Mouse (Mus musculus) embryonic facial prominence, embryonic 13.5 days (tissue): ENCODE data around the gene Dlg3. TPM values are rescaled to one million over a fixed set of nuclear protein-coding genes. Genes with fewer than 3 reads are reported as not detected.
A peak's percentile ranks its signal among the peaks of the same experiment; 100 is the strongest.

ENCODE experiments used
- ATAC-seq: fragments of 200-750 bp; cut with Nextera tagmentation; 2 replicates; pipeline ENCODE4 v1.8.0; 2017; ENCODE audit warnings: low read depth; ENCODE audit not compliant: insufficient number of reproducible peaks, insufficient read depth, low FRiP score, low TSS enrichment
- H3K27ac ChIP-seq: fragments of 300-500 bp; sonication (generic); 2 replicates; pipeline ENCODE4 v1.5.1; 2015; ENCODE audit warnings: moderate library complexity, mild to moderate bottlenecking, inconsistent platforms
- H3K27me3 ChIP-seq: fragments of 300-500 bp; sonication (generic); 2 replicates; pipeline ENCODE4 v1.6.1; 2015; ENCODE audit warnings: mild to moderate bottlenecking, inconsistent platforms
- H3K36me3 ChIP-seq: fragments of 300-500 bp; sonication (generic); 2 replicates; pipeline ENCODE4 v1.6.1; 2015; ENCODE audit warnings: mild to moderate bottlenecking, inconsistent platforms
- H3K4me1 ChIP-seq: fragments of 300-500 bp; sonication (generic); 2 replicates; pipeline ENCODE4 v1.6.1; 2015; ENCODE audit warnings: inconsistent platforms
- H3K4me2 ChIP-seq: fragments of 300-500 bp; sonication (generic); 2 replicates; pipeline ENCODE4 v1.6.1; 2015; ENCODE audit warnings: moderate library complexity, mild to moderate bottlenecking, inconsistent platforms
- H3K4me3 ChIP-seq: fragments of 300-500 bp; sonication (generic); 2 replicates; pipeline ENCODE4 v1.5.1; 2015; ENCODE audit warnings: mild to moderate bottlenecking, inconsistent platforms
- H3K9ac ChIP-seq: fragments of 300-500 bp; sonication (generic); 2 replicates; pipeline ENCODE4 v1.6.1; 2015; ENCODE audit warnings: mild to moderate bottlenecking, inconsistent platforms
- H3K9me3 ChIP-seq: fragments of 300-500 bp; sonication (generic); 2 replicates; pipeline ENCODE4 v1.6.1; 2016; ENCODE audit warnings: inconsistent platforms
- WGBS: fragments of 180-500 bp; shearing (Covaris S2); methylation state at CpG from one replicate; pipeline ENCODE4 v1.1.7; 2015; ENCODE audit warnings: mixed read lengths; 5-methylcytosine and 5-hydroxymethylcytosine counted together
- polyA plus RNA-seq: library from polyadenylated mRNA; unstranded; fragments of >200 nt; fragmentation: Nextera tagmentation; extraction: Ambion mirVana; gene quantifications from 2 replicates; pipeline ENCODE4 v1.2.1, GENCODE M21; 2015

Dlg3 gene
- 6.7 and 9.4 TPM in 2 replicates for polyA plus RNA-seq

DNA sequence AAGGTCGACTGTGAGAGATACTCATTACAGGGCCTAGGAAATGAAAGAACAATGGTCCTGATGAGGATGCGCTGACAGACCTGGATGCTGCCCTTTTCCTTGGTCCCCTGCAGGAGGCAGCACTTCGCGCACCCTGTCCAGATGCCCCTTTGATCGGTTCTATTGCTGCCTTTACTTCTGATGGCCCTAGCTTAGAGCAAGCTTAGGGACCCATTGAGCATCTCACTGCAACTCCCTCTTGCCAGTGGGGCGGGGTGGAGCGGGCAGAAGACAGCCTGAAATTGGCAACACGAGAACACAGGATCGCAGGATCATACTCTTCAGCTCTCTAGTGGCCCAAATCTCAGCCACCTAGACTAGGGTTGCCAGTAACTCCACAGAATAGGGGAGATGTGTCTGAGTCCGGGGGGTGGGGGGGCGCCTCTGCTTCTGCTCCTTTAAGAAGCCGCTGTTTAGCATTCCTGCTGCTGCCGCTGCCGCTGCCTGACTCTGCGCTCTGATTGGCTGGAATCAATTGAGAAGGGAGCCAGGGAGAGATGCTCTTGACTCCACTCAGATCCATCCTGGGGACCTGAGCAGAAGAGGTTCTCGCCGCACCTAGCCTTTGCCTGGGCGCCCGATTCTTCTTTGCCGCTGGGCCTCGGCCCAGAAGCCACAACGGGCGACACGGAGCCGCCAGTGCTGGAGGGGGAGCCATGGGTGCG lies at the start of gene Dlg3:
Gene Dlg3, plus strand, starts transcription at position 542 of the 704 bp plus-strand sequence.
- Histone ChIP-seq H3K27me3 (peaks cover 20% of the 10 kb centered on the region), H3K4me3 (peak within 1 kb of the TSS; percentile 50), H3K9me3 (no peaks in the 10 kb centered on the region), H3K27ac (no peak within 1 kb of the TSS), H3K4me2 (peak within 1 kb of the TSS; percentile 82), H3K4me1 (peaks cover 6% of the 10 kb centered on the region), H3K36me3 (no peaks in the 10 kb centered on the region), H3K9ac (peak within 1 kb of the TSS; percentile 58)
- WGBS, result 20% methylated on average over 26 of the region's 26 CpGs
- ATAC-seq, result no peak

DNA sequence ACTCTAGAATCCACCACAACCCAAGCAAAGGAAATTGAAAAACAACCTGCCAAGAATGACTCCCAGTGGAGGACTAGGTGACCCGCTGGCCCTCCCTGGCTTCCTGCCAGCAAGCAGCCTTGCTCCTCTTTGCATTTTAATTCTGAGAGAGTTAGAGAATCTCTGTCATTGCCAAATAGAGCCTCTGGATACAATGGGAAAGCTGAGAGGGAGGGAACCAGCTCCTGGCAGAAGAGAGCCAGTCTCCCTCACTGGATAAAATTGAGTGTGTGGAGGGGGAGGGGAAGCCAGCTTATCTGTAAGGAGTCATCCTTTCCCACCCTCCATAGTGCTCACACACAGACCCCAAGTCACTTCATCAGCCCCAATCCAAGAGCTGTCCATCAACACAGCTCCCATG lies 38.6 kb upstream of the Dlg3 start:
- Histone ChIP-seq H3K9me3 (no peaks in the 10 kb centered on the region), H3K27ac (no peak overlapping the region), H3K36me3 (0 out of 2 replicates have a peak, but pooled peaks cover 9% of the 10 kb centered on the region), H3K27me3 (peaks cover 58% of the 10 kb centered on the region), H3K9ac (no peak overlapping the region), H3K4me3 (no peak overlapping the region), H3K4me1 (peaks cover 10% of the 10 kb centered on the region; the same call in 1 of the 2 replicates), H3K4me2 (no peak overlapping the region)
- 52% methylated on average over 1 of the region's 1 CpGs for WGBS
- no peak for ATAC-seq

DNA sequence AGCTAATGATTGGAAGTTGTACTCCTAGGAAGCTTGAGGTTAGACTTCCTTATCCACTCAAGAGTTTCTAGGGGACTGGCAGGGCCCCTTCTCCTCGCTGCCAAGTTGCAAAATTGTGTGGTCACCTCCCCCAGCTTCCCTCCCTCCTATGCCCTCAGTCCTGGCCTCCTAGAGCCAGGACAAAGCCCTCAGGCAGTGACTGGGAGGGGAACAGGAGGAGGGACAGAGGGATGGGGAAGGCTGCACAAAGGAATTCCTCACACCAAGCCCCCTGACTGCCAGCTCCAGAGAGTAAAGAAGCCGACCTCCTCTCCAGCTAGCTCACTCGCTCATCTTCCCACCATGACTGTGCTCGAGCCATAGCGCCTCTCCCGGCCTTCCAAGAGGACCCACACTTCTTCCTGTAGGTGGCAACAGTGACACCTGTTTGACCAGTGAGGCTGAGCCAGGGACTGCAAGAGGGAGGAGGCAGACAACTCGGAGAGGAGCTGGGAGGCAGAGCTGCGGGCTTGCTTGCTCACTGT lies 37.8 kb upstream of the Dlg3 start, which contains the start of gene Gdpd2:
Gene Gdpd2, plus strand, starts transcription at position 209 of the 524 bp plus-strand sequence.
- H3K9me3 ChIP-seq, result no peaks in the 10 kb centered on the region
- H3K27me3 ChIP-seq, result peaks cover 55% of the 10 kb centered on the region
- no peak within 1 kb of the TSS for H3K27ac ChIP-seq
- peak within 1 kb of the TSS; percentile 53 for H3K4me2 ChIP-seq
- peaks cover 10% of the 10 kb centered on the region; the same call in 1 of the 2 replicates for H3K4me1 ChIP-seq
- 12% methylated on average over 8 of the region's 8 CpGs for WGBS
- H3K4me3 ChIP-seq, result peak within 1 kb of the TSS; percentile 17
- H3K36me3 ChIP-seq, result 0 out of 2 replicates have a peak, but pooled peaks cover 6% of the 10 kb centered on the region
- H3K9ac ChIP-seq, result peak within 1 kb of the TSS; percentile 21; the same call in 1 of the 2 replicates
- 0 out of 2 replicates have a peak, but pooled peaks have one; percentile 26 for ATAC-seq

- H3K27ac ChIP-seq, result no peak overlapping the region
- peak overlapping the region; percentile 21; the same call in 1 of the 2 replicates for H3K9ac ChIP-seq
- 0 out of 2 replicates have a peak, but pooled peaks cover 3% of the 10 kb centered on the region for H3K36me3 ChIP-seq
- peak overlapping the region; percentile 17 for H3K4me3 ChIP-seq
- peaks cover 10% of the 10 kb centered on the region; the same call in 1 of the 2 replicates for H3K4me1 ChIP-seq
- ATAC-seq, result no peak
- peaks cover 54% of the 10 kb centered on the region for H3K27me3 ChIP-seq
- 37% methylated on average over 8 of the region's 8 CpGs for WGBS
- H3K4me2 ChIP-seq, result peak overlapping the region; percentile 53
- no peaks in the 10 kb centered on the region for H3K9me3 ChIP-seq
These were observed 37.3 kb upstream of the Dlg3 start for GRCm38 (mm10) chrX:100730266-100730665.

GRCm38 (mm10) chrX:100734359-100734758 lies 33.2 kb upstream of the Dlg3 start:
- no peak overlapping the region for H3K27ac ChIP-seq
- no peak overlapping the region for H3K4me3 ChIP-seq
- no peak overlapping the region for H3K4me2 ChIP-seq
- ATAC-seq, result no peak
- H3K27me3 ChIP-seq, result peaks cover 60% of the 10 kb centered on the region
- H3K36me3 ChIP-seq, result no peaks in the 10 kb centered on the region
- H3K4me1 ChIP-seq, result peaks cover 9% of the 10 kb centered on the region; the same call in 1 of the 2 replicates
- no peak overlapping the region for H3K9ac ChIP-seq
- 80% methylated on average over 7 of the region's 7 CpGs for WGBS
- H3K9me3 ChIP-seq, result no peaks in the 10 kb centered on the region

DNA sequence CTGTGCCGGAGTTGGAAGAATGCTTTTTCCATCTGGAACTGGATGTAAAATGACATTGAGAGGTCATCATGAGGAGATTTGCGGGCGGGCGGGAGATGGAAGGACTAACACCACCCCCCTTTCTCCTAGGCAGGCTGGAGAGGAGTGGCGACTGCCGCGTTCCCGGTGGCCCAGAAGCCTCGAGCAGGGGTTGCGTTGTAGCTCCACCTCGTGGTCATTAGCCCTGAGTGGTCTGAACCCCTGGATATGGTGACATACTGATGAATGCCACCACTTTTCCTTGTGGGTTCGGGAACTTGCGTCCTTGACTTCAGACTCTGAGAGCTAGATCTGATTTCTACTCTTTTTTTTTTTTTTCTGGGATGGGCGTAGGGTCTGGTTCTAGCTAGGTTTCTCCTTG lies 28.6 kb upstream of the Dlg3 start:
- no peaks in the 10 kb centered on the region for H3K4me1 ChIP-seq
- H3K4me3 ChIP-seq, result peak overlapping the region; percentile 40
- H3K27ac ChIP-seq, result no peak overlapping the region
- WGBS, result 18% methylated on average over 14 of the region's 14 CpGs
- H3K9me3 ChIP-seq, result no peaks in the 10 kb centered on the region
- no peaks in the 10 kb centered on the region for H3K36me3 ChIP-seq
- H3K27me3 ChIP-seq, result peaks cover 30% of the 10 kb centered on the region
- H3K9ac ChIP-seq, result 0 out of 2 replicates have a peak overlapping the region, but pooled peaks have one; percentile 44
- ATAC-seq, result no peak
- H3K4me2 ChIP-seq, result peak overlapping the region; percentile 59

- 28% methylated on average over 10 of the region's 10 CpGs for WGBS
- peaks cover 30% of the 10 kb centered on the region for H3K27me3 ChIP-seq
- H3K9me3 ChIP-seq, result no peaks in the 10 kb centered on the region
- no peak overlapping the region for H3K27ac ChIP-seq
- H3K9ac ChIP-seq, result 0 out of 2 replicates have a peak overlapping the region, but pooled peaks have one; percentile 44
- H3K4me2 ChIP-seq, result peak overlapping the region; percentile 59
- ATAC-seq, result no peak
- H3K4me1 ChIP-seq, result no peaks in the 10 kb centered on the region
- peak overlapping the region; percentile 40 for H3K4me3 ChIP-seq
- H3K36me3 ChIP-seq, result no peaks in the 10 kb centered on the region
These were observed 28.1 kb upstream of the Dlg3 start for GRCm38 (mm10) chrX:100739443-100739842.

DNA sequence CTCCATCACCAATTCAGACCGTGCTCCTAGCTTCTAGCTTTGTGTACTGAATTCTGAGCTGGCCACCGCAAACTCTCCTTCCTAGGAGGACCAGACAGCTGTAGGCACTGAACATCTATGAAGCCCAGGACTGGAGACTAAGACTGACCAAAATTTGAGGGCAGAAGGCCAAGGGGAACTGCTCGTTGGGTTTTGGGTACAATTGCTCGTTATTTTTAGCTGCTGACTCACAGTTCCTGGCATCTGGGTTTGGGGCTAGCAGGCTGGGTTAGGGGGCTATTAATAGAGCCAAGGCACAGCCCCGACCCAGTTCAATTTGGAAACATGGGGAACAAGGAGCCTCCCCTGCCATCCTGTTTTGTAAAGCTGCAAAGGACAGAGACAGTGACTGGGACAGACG lies 26.7 kb upstream of the Dlg3 start:
- H3K4me1 ChIP-seq, result no peaks in the 10 kb centered on the region
- no peak overlapping the region for H3K9ac ChIP-seq
- no peak for ATAC-seq
- no peaks in the 10 kb centered on the region for H3K9me3 ChIP-seq
- H3K4me2 ChIP-seq, result no peak overlapping the region
- H3K27me3 ChIP-seq, result peaks cover 28% of the 10 kb centered on the region
- no peak overlapping the region for H3K4me3 ChIP-seq
- no peaks in the 10 kb centered on the region for H3K36me3 ChIP-seq
- H3K27ac ChIP-seq, result no peak overlapping the region
- WGBS, result 56% methylated on average over 6 of the region's 6 CpGs

DNA sequence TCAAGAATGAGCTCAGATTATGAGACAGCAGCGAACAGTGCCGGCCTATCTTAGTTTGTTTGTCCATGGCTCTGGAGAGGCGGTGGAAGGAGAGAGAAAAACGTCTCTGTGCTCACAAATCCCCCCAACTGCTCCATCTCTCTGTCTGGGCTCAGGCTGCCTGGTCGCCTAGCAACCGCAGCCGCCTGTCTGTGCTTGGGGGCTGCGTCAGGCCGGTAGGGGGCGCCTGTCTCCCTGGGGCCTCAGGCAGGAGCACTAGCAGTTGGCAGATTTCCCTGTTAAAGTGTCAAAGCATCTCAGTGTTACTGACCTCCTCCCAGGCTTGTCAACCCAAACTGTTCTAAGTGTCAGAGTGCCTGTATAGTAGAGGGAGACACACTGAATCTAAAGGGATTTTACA lies 25.6 kb upstream of the Dlg3 start:
- peaks cover 21% of the 10 kb centered on the region for H3K27me3 ChIP-seq
- H3K4me2 ChIP-seq, result no peak overlapping the region
- H3K9me3 ChIP-seq, result no peaks in the 10 kb centered on the region
- 13% methylated on average over 10 of the region's 10 CpGs for WGBS
- H3K4me1 ChIP-seq, result no peaks in the 10 kb centered on the region
- no peak overlapping the region for H3K27ac ChIP-seq
- no peak for ATAC-seq
- no peak overlapping the region for H3K9ac ChIP-seq
- H3K4me3 ChIP-seq, result no peak overlapping the region
- H3K36me3 ChIP-seq, result no peaks in the 10 kb centered on the region

DNA sequence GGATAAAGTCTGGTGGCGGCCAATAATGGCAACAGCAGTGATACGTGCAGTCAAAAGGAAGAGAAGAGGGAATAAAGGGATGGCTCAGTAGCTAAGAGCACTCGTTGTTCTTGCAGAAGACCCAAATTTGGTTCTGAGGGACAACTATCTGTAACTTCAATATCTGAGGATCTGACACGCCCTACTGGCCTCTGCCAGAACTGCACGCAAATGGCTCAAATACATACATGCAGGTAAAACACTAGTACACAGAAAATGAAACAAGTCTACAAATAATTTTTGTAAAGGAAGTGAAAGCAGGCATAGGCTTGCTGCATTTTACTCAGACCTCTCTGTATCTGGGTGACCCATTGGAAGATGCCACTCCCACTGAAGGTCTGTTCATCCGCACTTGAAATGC lies 1.7 kb upstream of the Dlg3 start:
- H3K4me2 ChIP-seq, result no peak overlapping the region
- 78% methylated on average over 6 of the region's 6 CpGs for WGBS
- no peak for ATAC-seq
- no peaks in the 10 kb centered on the region for H3K9me3 ChIP-seq
- H3K4me3 ChIP-seq, result no peak overlapping the region
- no peak overlapping the region for H3K9ac ChIP-seq
- H3K36me3 ChIP-seq, result no peaks in the 10 kb centered on the region
- peaks cover 20% of the 10 kb centered on the region for H3K27me3 ChIP-seq
- H3K27ac ChIP-seq, result no peak overlapping the region
- peaks cover 6% of the 10 kb centered on the region for H3K4me1 ChIP-seq

GRCm38 (mm10) chrX:100767885-100768626 lies 534 bp downstream of the Dlg3 start:
- peak; percentile 37; the same call in 1 of the 2 replicates for ATAC-seq
- Histone ChIP-seq H3K4me3 (peak overlapping the region; percentile 50), H3K27ac (no peak overlapping the region), H3K9ac (peak overlapping the region; percentile 58), H3K36me3 (no peaks in the 10 kb centered on the region), H3K4me1 (peaks cover 6% of the 10 kb centered on the region), H3K27me3 (peaks cover 20% of the 10 kb centered on the region), H3K4me2 (peak overlapping the region; percentile 82), H3K9me3 (no peaks in the 10 kb centered on the region)
- WGBS, result 34% methylated on average over 28 of the region's 36 CpGs
